Mouse (Mus musculus) forebrain, postnatal 0 days (tissue): Measurements from ENCODE around the gene Minos1. TPM values are rescaled to one million over a fixed set of nuclear protein-coding genes. Genes with fewer than 3 reads are reported as not detected.

Experiments
- ATAC-seq: fragments of 200-750 bp; cut with Nextera tagmentation; 2 replicates; pipeline ENCODE4 v1.8.0; 2017; ENCODE audit warnings: mild to moderate bottlenecking, moderate library complexity
- DNase-seq: peaks from one replicate; pipeline ENCODE4 v3.0.0-alpha.2; 2015
- H3K27ac ChIP-seq: fragments of 300-500 bp; sonication (generic); 2 replicates; pipeline ENCODE4 v1.5.1; 2014; ENCODE audit warnings: low read depth, mild to moderate bottlenecking, antibody characterized with exemption, low read length, moderate library complexity, mixed read lengths
- H3K27me3 ChIP-seq: fragments of 300-500 bp; sonication (generic); 2 replicates; pipeline ENCODE4 v1.6.1; 2014; ENCODE audit warnings: mild to moderate bottlenecking, low read length, mixed read lengths; ENCODE audit not compliant: insufficient read depth
- H3K36me3 ChIP-seq: fragments of 300-500 bp; sonication (generic); 2 replicates; pipeline ENCODE4 v1.6.1; 2014; ENCODE audit warnings: mild to moderate bottlenecking, moderate library complexity; ENCODE audit not compliant: insufficient read depth
- H3K4me1 ChIP-seq: fragments of 300-500 bp; sonication (generic); 2 replicates; pipeline ENCODE4 v1.6.1; 2014; ENCODE audit warnings: antibody characterized with exemption; ENCODE audit not compliant: insufficient read depth
- H3K4me2 ChIP-seq: fragments of 300-500 bp; sonication (generic); 2 replicates; pipeline ENCODE4 v1.6.1; 2014; ENCODE audit warnings: low read depth, mild to moderate bottlenecking, moderate library complexity
- H3K4me3 ChIP-seq: fragments of 300-500 bp; sonication (generic); 2 replicates; pipeline ENCODE4 v1.5.1; 2014; ENCODE audit warnings: low read depth, low read length, mixed read lengths
- H3K9ac ChIP-seq: fragments of 300-500 bp; sonication (generic); 2 replicates; pipeline ENCODE4 v1.6.1; 2014; ENCODE audit warnings: mild to moderate bottlenecking
- H3K9me3 ChIP-seq: fragments of 300-500 bp; sonication (generic); 2 replicates; pipeline ENCODE4 v1.6.1; 2016; ENCODE audit warnings: low read length
- CTCF ChIP-seq: sonication (generic); IDR thresholded peaks from 2 replicates; pipeline ENCODE4 v1.5.1; 2016; ENCODE audit warnings: antibody characterized with exemption, control low read depth, low read depth
- WGBS: fragments of 180-500 bp; shearing (Covaris S2); extraction: QIAGEN DNeasy Blood & Tissue Kit; methylation state at CpG from one replicate; pipeline ENCODE4 v1.1.7; 2014; 5-methylcytosine and 5-hydroxymethylcytosine counted together
- polyA plus RNA-seq: library from polyadenylated mRNA; unstranded; fragments of >200 nt; fragmentation: Nextera tagmentation; extraction: Ambion mirVana; gene quantifications from 2 replicates; pipeline ENCODE4 v1.2.1, GENCODE M21; 2015
- total RNA-seq: library from RNA; depleted of rRNA; stranded (reverse); fragments of >200 nt; gene quantifications from 2 replicates; pipeline ENCODE4 v1.2.3, GENCODE M21; 2014; rRNA removed

The Minos1 gene
- 17.9 and 19.9 TPM in 2 replicates for total RNA-seq
- 412 and 532 TPM in 2 replicates for polyA plus RNA-seq

DNA sequence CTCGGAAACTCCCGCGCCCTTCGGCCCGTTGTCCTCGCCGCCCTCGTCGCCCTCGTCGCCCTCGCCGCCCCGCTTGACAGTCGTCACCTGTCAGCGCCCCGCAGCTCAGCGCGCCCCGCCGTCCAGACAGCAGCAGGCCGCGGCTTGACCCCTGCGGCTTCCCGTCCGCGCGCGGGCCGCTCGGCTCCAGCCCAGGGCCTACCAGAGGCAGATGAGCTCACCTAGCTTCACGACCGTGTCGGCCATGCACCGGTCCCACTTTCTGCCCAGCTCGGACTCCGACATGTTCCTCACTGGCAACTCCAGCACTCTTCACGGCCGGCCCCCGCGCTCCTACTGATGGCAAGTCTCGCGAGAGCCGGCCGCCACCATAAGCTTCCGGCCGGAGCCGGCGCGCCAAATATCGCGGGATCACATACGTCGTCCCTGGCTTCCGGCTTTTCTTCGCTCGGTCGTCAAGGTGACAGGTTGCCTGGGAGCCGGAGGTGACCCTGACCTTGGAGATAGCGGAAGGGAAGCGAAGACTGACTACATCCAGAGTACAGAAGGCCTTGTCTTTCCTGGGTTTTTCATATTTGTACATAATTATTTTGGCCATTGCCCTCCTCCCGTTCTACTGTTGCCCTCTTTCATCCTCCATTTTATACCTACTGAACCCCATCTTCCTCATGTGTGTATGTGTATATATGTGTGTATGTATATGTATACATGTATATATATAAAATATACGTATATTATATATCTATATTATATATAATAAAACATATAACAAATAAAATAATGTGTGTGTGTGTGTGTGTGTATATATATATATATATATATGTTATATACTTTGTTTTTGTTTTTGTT is at the start of gene Minos1:
TSS of gene Minos1 (minus strand) at position 413 of the 849 bp plus-strand sequence.
- H3K27ac ChIP-seq: peak within 1 kb of the TSS; percentile 84
- peaks cover 13% of the 10 kb centered on the region; the same call in 1 of the 2 replicates for H3K4me1 ChIP-seq
- H3K4me3 ChIP-seq: peak within 1 kb of the TSS; percentile 99
- no peaks in the 10 kb centered on the region for H3K9me3 ChIP-seq
- WGBS: 2% methylated on average over 56 of the region's 63 CpGs
- H3K9ac ChIP-seq: peak within 1 kb of the TSS; percentile 95
- DNase-seq: peak; percentile 98
- peak; percentile 99 for ATAC-seq
- TF ChIP-seq CTCF: no peak
- peak within 1 kb of the TSS; percentile 85 for H3K4me2 ChIP-seq
- H3K36me3 ChIP-seq: 0 out of 2 replicates have a peak, but pooled peaks cover 3% of the 10 kb centered on the region
- no peaks in the 10 kb centered on the region for H3K27me3 ChIP-seq

DNA sequence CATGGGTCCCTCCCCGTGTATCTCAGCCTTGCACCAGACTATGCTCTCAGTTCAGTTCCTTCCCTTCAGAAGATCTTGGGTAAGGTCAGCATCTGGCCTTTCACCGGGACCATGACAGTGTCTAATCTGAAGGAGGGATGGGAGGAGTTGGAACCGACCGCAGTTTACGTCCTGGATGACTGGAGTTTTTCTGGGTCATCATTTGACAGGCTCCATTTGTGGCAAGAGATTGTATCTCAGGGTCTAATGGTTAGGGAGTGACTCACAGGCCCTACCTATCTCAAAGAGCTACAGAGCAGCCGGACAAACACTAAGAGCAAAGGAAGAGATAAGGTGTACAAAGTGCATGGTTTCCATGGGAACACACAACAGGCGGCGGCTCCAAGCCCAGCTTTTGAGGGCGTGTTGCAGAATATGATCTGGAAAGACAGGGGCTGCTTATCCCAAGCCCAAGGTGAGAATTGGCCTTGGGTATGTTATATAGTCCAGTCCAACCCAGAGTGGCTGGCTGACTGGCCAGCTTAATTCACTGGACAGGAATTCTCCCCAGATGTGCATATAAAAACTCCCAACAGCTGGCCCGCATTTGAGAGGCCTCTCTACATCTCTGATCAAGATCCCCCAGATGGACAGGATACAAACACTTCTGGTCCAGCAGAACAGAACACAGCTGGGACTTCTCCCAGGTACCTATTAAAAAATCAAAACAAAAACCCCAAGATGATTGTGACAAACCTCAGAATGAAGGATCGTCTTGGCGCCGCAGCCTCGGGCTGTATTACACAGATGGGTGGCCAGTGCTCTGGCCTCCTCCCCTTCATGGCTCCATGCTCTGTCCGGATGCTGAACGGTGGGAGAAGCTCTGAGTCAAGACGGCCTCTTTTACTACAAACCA is 49.1 kb upstream of the Minos1 start:
- H3K36me3 ChIP-seq: no peaks in the 10 kb centered on the region
- no peak for DNase-seq
- H3K9me3 ChIP-seq: no peaks in the 10 kb centered on the region
- H3K9ac ChIP-seq: no peak overlapping the region
- 89% methylated on average over 17 of the region's 17 CpGs for WGBS
- H3K27me3 ChIP-seq: no peaks in the 10 kb centered on the region
- H3K4me3 ChIP-seq: no peak overlapping the region
- no peak overlapping the region for H3K27ac ChIP-seq
- no peaks in the 10 kb centered on the region for H3K4me1 ChIP-seq
- TF ChIP-seq CTCF: no peak
- no peak overlapping the region for H3K4me2 ChIP-seq
- no peak for ATAC-seq

DNA sequence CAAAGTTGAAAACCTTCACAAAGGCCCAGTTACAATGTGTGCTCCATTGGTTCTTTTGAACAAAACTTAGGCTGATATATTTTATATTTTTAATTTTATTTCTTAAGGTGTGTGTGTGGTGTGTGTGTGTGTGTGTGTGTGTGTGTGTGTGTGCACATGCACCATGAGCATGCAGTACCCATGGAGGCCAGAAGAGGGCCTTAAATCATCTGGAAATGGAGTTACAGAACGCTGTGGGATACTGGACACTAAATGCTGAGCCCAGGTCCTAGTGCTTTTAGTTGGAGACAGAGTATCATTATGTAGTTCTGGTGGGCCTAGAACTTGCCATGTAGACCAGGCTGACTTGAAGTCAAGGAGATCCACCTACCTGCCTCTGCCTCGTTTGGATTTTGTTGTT is 48.3 kb upstream of the Minos1 start:
- 75% methylated on average over 2 of the region's 2 CpGs for WGBS
- no peak for TF ChIP-seq CTCF
- no peak for ATAC-seq

DNA sequence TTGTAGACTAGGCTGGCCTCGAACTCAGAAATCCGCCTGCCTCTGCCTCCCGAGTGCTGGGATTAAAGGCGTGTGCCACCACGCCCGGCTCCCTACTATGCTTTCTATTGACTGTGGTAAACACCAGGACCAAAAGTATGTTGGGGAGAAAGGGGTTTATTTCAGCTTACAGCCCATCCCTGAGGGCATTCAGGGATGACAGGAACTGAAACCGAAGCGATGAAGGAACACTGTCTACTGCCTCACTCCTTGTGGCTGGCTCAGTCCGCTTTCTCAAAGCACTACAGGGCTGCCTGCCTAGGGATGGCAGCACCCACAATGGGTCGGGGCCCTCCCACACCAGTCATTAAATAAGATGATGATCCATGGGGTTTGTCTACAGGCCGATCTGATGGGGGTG is 47.5 kb upstream of the Minos1 start:
- H3K4me2 ChIP-seq: no peak overlapping the region
- H3K36me3 ChIP-seq: no peaks in the 10 kb centered on the region
- no peaks in the 10 kb centered on the region for H3K9me3 ChIP-seq
- no peak overlapping the region for H3K9ac ChIP-seq
- WGBS: 96% methylated on average over 11 of the region's 11 CpGs
- no peaks in the 10 kb centered on the region for H3K27me3 ChIP-seq
- H3K4me1 ChIP-seq: no peaks in the 10 kb centered on the region
- H3K27ac ChIP-seq: no peak overlapping the region
- no peak for DNase-seq
- no peak overlapping the region for H3K4me3 ChIP-seq
- ATAC-seq: no peak
- TF ChIP-seq CTCF: no peak

More for the DNA sequence above, 48.3 kb upstream of the Minos1 start:
- H3K4me1 ChIP-seq: no peaks in the 10 kb centered on the region
- no peaks in the 10 kb centered on the region for H3K27me3 ChIP-seq
- no peaks in the 10 kb centered on the region for H3K9me3 ChIP-seq
- H3K36me3 ChIP-seq: no peaks in the 10 kb centered on the region
- DNase-seq: no peak
- H3K27ac ChIP-seq: no peak overlapping the region
- no peak overlapping the region for H3K9ac ChIP-seq
- no peak overlapping the region for H3K4me2 ChIP-seq
- H3K4me3 ChIP-seq: no peak overlapping the region

DNA sequence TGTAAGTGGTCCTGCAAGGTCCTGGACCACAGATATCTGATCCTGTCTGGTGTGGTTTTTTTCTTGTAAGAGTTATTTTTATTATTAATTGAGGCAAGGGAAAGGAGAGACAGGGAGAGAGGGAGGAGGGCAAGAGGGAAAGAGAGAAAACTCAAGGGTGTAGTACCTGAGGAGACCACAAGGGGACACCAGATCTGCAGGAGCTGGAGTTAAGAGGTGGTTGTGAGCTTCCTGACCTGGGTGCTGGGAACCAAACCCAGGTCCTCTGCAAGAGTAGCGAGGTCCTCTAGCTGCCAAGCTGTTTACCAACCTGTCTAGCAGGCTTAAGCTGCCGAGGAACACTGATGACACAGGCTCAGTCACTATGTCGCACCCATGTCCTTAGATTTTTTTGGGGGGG is 47.0 kb upstream of the Minos1 start:
- 98% methylated on average over 3 of the region's 3 CpGs for WGBS
- ATAC-seq: no peak

DNA sequence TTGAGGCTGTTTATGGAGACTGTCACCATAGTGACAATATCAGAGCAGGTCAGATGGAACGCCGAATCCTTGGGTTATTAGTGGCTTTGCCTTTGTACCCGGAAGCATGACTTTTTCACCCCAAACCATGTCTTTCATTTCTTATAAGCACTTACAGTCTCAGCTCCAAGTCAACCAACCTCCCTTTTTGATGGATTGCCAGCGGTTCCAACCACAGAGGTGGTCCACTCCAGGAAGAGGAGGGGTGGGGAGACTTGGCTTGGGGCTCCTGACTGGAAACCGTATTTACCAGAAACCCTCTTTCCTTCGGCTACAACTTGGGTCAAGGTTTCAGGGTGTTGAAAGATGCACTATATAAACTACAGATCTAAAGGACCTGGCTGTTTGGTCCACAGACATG is 45.1 kb upstream of the Minos1 start:
- 74% methylated on average over 6 of the region's 6 CpGs for WGBS
- Histone ChIP-seq H3K9ac (no peak overlapping the region), H3K27me3 (no peaks in the 10 kb centered on the region), H3K4me1 (no peaks in the 10 kb centered on the region), H3K27ac (no peak overlapping the region), H3K4me2 (no peak overlapping the region), H3K4me3 (no peak overlapping the region), H3K9me3 (no peaks in the 10 kb centered on the region), H3K36me3 (no peaks in the 10 kb centered on the region)
- no peak for TF ChIP-seq CTCF
- ATAC-seq (no peak), DNase-seq (no peak)

More for the DNA sequence above, 47.0 kb upstream of the Minos1 start:
- no peaks in the 10 kb centered on the region for H3K4me1 ChIP-seq
- no peak overlapping the region for H3K9ac ChIP-seq
- no peaks in the 10 kb centered on the region for H3K36me3 ChIP-seq
- H3K9me3 ChIP-seq: no peaks in the 10 kb centered on the region
- no peak overlapping the region for H3K27ac ChIP-seq
- DNase-seq: no peak
- peak; percentile 43 for TF ChIP-seq CTCF
- H3K4me2 ChIP-seq: no peak overlapping the region
- H3K4me3 ChIP-seq: no peak overlapping the region
- H3K27me3 ChIP-seq: no peaks in the 10 kb centered on the region
